In the genomic region with DNA sequence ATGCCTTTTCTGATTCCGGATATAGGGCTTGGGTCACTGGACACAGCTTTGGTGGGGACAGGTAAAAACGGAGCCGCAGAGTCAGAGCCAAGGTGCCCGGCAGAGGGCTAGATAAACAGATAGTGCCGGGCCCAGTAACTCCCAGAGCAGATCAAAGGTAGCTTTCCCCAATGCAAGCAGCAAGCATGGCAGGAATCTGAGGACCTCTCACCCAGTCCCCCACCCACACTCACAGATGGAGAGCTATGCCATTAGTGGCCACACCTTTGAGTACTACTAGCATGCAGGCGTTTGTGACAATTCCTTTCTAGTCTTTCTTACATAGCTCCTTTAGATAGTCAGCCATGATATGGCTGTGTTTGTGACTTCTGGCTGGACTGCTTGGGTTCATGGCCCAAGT, we compare ENCODE assay signal across 28 mouse cellular contexts. TPM values are rescaled to one million over a fixed set of nuclear protein-coding genes. Genes with fewer than 3 reads are reported as not detected.
A peak's percentile ranks its signal among the peaks of the same experiment; 100 is the strongest.
DNase-seq lines count a peak whose midpoint lies in the region; ATAC-seq lines count a peak whose summit lies in the region.
"Had no signal": no experiment of that assay in that cellular context is flagged by ENCODE, and none has a peak within 500 bp of the region (broad histone marks: within the 10 kb centered on the region; RNA-seq: fewer than 3 reads in every experiment).

No protein-coding gene starts in this region.

- H3K36me3 ChIP-seq in lung, embryonic 16.5 days (ENCODE audit: control insufficient read depth, insufficient read depth, low read length) = no peaks in the 10 kb centered on the region
- no peaks in the 10 kb centered on the region for H3K36me3 ChIP-seq in stomach, embryonic 15.5 days
- H3K36me3 ChIP-seq: forebrain, embryonic 15.5 days; G1E; hindbrain, embryonic 15.5 days; limb, embryonic 12.5 days; midbrain, embryonic 13.5 days had no signal

- peak; percentile 69; the same call in 1 of the 2 replicates for ATAC-seq in lung, embryonic 16.5 days (ENCODE audit: low read depth)
- 0 out of 2 replicates have a peak, but pooled peaks have one; percentile 43 for ATAC-seq in stomach, embryonic 15.5 days (ENCODE audit: insufficient read depth, low FRiP score, low read depth)
- ATAC-seq: forebrain, embryonic 15.5 days; midbrain, embryonic 13.5 days; Patski had no signal

- H3K4me3 ChIP-seq in lung, embryonic 16.5 days (ENCODE audit: low read length) = no peak overlapping the region
- no peak overlapping the region for H3K4me3 ChIP-seq in stomach, embryonic 15.5 days (replicated peaks)
- H3K4me3 ChIP-seq: forebrain, embryonic 15.5 days; hindbrain, embryonic 15.5 days; limb, embryonic 12.5 days; megakaryocyte, embryonic 14.5 days; midbrain, embryonic 13.5 days had no signal

- DNase-seq in lung, adult 18-20 months = peak; percentile 10 to 34
- no peak for DNase-seq in lung, postnatal 36 days
- DNase-seq in urinary bladder, postnatal 36 days (ENCODE audit: low spot score in 2 of 2) = peak; percentile 44 to 61
- DNase-seq in thymus, postnatal 36 days = no peak
- no peak for DNase-seq in kidney, postnatal 25 days
- DNase-seq: adrenal gland, adult 2 months; B cell, adult 2 months; cerebellum, adult 11-12 months; cerebellum, postnatal 10 days; gastrocnemius, postnatal 14 days; heart, adult 11 months; kidney, adult 9 months; lung, embryonic 14.5 days; right cerebral cortex, postnatal 14 days; thymus, adult 18-20 months; thymus, postnatal 4 days had no signal

- no peak overlapping the region for H3K9ac ChIP-seq in lung, embryonic 16.5 days (ENCODE audit: low read length)
- no peak overlapping the region for H3K9ac ChIP-seq in stomach, embryonic 15.5 days
- H3K9ac ChIP-seq: forebrain, embryonic 15.5 days; hindbrain, embryonic 15.5 days; limb, embryonic 12.5 days; lung, embryonic 14.5 days; midbrain, embryonic 13.5 days had no signal

- WGBS in lung, embryonic 16.5 days = 51% methylated on average over 6 of the region's 6 CpGs
- 55% methylated on average over 6 of the region's 6 CpGs for WGBS in stomach, embryonic 15.5 days

- H3K4me2 ChIP-seq in lung, embryonic 16.5 days (ENCODE audit: low read depth, low read length) = no peak overlapping the region
- H3K4me2 ChIP-seq in stomach, embryonic 15.5 days = no peak overlapping the region
- H3K4me2 ChIP-seq: forebrain, embryonic 15.5 days; heart, embryonic 11.5 days; hindbrain, embryonic 15.5 days; limb, embryonic 12.5 days; liver, embryonic 11.5 days; lung, embryonic 14.5 days; midbrain, embryonic 13.5 days had no signal

- no peak overlapping the region for H3K27ac ChIP-seq in lung, embryonic 16.5 days (ENCODE audit: low read length)
- no peak overlapping the region for H3K27ac ChIP-seq in stomach, embryonic 15.5 days
- H3K27ac ChIP-seq: forebrain, embryonic 15.5 days; hindbrain, embryonic 15.5 days; limb, embryonic 12.5 days; midbrain, embryonic 13.5 days had no signal

- H3K27me3 ChIP-seq in lung, embryonic 16.5 days (ENCODE audit: control insufficient read depth, insufficient read depth, low read depth, low read length) = no peaks in the 10 kb centered on the region
- H3K27me3 ChIP-seq in stomach, embryonic 15.5 days (replicated peaks) = no peaks in the 10 kb centered on the region
- H3K27me3 ChIP-seq: CH12.LX; forebrain, embryonic 15.5 days; hindbrain, embryonic 15.5 days; limb, embryonic 12.5 days; midbrain, embryonic 13.5 days; Patski had no signal

- no peaks in the 10 kb centered on the region for H3K9me3 ChIP-seq in lung, embryonic 16.5 days (ENCODE audit: control insufficient read depth, low read length)
- no peaks in the 10 kb centered on the region for H3K9me3 ChIP-seq in stomach, embryonic 15.5 days
- H3K9me3 ChIP-seq: forebrain, embryonic 15.5 days; G1E; hindbrain, embryonic 15.5 days; limb, embryonic 12.5 days; megakaryocyte, embryonic 14.5 days; midbrain, embryonic 13.5 days had no signal

- H3K4me1 ChIP-seq in lung, embryonic 16.5 days (replicated peaks; ENCODE audit: control insufficient read depth, insufficient read depth, low read length) = peaks cover 8% of the 10 kb centered on the region
- H3K4me1 ChIP-seq in stomach, embryonic 15.5 days = peaks cover 4% of the 10 kb centered on the region; the same call in 1 of the 2 replicates
- H3K4me1 ChIP-seq: forebrain, embryonic 15.5 days; hindbrain, embryonic 15.5 days; megakaryocyte, embryonic 14.5 days; midbrain, embryonic 13.5 days had no signal

RNA-seq across cellular contexts. Expression of gene Nfat5, which starts 44.8 kb away (rescaled TPM):
- polyA plus RNA-seq in lung, embryonic 16.5 days (2015; fragmentation: Nextera tagmentation; extraction: Ambion mirVana) = 11.1 and 13.3 TPM in 2 replicates
- 11.5 and 12.3 TPM in 2 replicates for polyA plus RNA-seq in stomach, embryonic 15.5 days (2015; fragmentation: Nextera tagmentation; extraction: Ambion mirVana)

Comparison
In these comparisons a context has a peak if more than half of its experiments do, and no peak if none do; other contexts are left out.
1. DNase-seq: peak in lung, adult 18-20 months (2 of 2) and urinary bladder, postnatal 36 days (2 of 2); none in lung, postnatal 36 days (single experiment), thymus, postnatal 36 days (0 of 2) and kidney, postnatal 25 days (0 of 2).